Mouse (Mus musculus) forebrain, embryonic 13.5 days (tissue): Measurements from ENCODE around the gene Gimap8. TPM values are rescaled to one million over a fixed set of nuclear protein-coding genes. Genes with fewer than 3 reads are reported as not detected.

Source experiments
- ATAC-seq: fragments of 200-750 bp; cut with Nextera tagmentation; 2 replicates; pipeline ENCODE4 v1.8.0; 2017
- H3K27ac ChIP-seq: fragments of 300-500 bp; sonication (generic); 2 replicates; pipeline ENCODE4 v1.5.1; 2015; ENCODE audit warnings: inconsistent platforms, mild to moderate bottlenecking, moderate library complexity
- H3K27me3 ChIP-seq: fragments of 300-500 bp; sonication (generic); 2 replicates; pipeline ENCODE4 v1.6.1; 2015; ENCODE audit warnings: mild to moderate bottlenecking, inconsistent platforms
- H3K36me3 ChIP-seq: fragments of 300-500 bp; sonication (generic); 2 replicates; pipeline ENCODE4 v1.6.1; 2015; ENCODE audit warnings: mild to moderate bottlenecking, inconsistent platforms; ENCODE audit not compliant: poor library complexity, severe bottlenecking
- H3K4me1 ChIP-seq: fragments of 300-500 bp; sonication (generic); 2 replicates; pipeline ENCODE4 v1.6.1; 2015; ENCODE audit warnings: inconsistent platforms
- H3K4me2 ChIP-seq: fragments of 300-500 bp; sonication (generic); 2 replicates; pipeline ENCODE4 v1.6.1; 2015; ENCODE audit warnings: inconsistent platforms, mild to moderate bottlenecking, moderate library complexity
- H3K4me3 ChIP-seq: fragments of 300-500 bp; sonication (generic); 2 replicates; pipeline ENCODE4 v1.5.1; 2015; ENCODE audit warnings: mild to moderate bottlenecking, inconsistent platforms
- H3K9ac ChIP-seq: fragments of 300-500 bp; sonication (generic); 2 replicates; pipeline ENCODE4 v1.6.1; 2015; ENCODE audit warnings: mild to moderate bottlenecking, inconsistent platforms
- H3K9me3 ChIP-seq: fragments of 300-500 bp; sonication (generic); replicated peaks from 2 replicates; pipeline ENCODE4 v1.6.1; 2016; ENCODE audit warnings: inconsistent platforms
- WGBS: fragments of 180-500 bp; shearing (Covaris S2); methylation state at CpG from one replicate; pipeline ENCODE4 v1.1.7; 2015; 5-methylcytosine and 5-hydroxymethylcytosine counted together
- polyA plus RNA-seq: library from polyadenylated mRNA; unstranded; fragments of >200 nt; fragmentation: Nextera tagmentation; extraction: Ambion mirVana; gene quantifications from 2 replicates; pipeline ENCODE4 v1.2.1, GENCODE M21; 2015

The Gimap8 gene
- polyA plus RNA-seq, 1 experiment from 2014 or later = 0.28 TPM

- no peak overlapping the region for H3K27ac ChIP-seq
- WGBS = 94% methylated on average over 9 of the region's 9 CpGs
- no peak overlapping the region for H3K4me3 ChIP-seq
- H3K4me1 ChIP-seq = peaks cover 5% of the 10 kb centered on the region; the same call in 1 of the 2 replicates
- H3K36me3 ChIP-seq = no peaks in the 10 kb centered on the region
- no peak for ATAC-seq
- no peak overlapping the region for H3K4me2 ChIP-seq
- no peaks in the 10 kb centered on the region for H3K27me3 ChIP-seq
- H3K9ac ChIP-seq = no peak overlapping the region
- no peaks in the 10 kb centered on the region for H3K9me3 ChIP-seq
Observed at GRCm38 (mm10) chr6:48674291-48675058, 27.4 kb downstream of the Gimap8 start.

DNA sequence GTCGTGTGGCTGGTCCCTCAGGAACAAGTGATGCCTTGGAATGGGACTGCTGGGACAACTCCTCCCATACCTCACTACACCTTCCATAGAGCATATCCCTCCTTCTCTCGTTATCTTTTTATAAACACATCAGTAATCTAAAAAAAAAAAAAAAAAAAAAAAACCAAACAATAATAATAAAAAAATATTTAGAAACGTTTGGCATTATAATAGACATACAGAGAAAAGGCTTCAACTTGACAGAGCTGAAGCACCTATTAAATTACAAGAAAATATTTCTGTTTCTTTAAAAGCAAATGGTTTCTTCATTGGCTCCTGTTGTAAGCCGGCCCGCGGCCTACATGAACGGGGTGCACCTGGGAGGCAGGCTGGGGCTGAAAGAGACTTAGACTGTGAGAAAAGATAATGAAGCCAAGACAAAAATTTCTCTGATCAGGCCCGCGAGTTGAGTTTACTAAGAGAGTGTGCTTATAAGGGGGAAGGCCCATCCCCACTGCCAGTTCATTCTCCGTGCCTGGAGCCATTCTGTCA lies 28.4 kb downstream of the Gimap8 start:
- no peak for ATAC-seq
- Histone ChIP-seq H3K9ac (no peak overlapping the region), H3K4me3 (no peak overlapping the region), H3K9me3 (no peaks in the 10 kb centered on the region), H3K27ac (no peak overlapping the region), H3K36me3 (no peaks in the 10 kb centered on the region), H3K27me3 (no peaks in the 10 kb centered on the region), H3K4me2 (peak overlapping the region; percentile 25), H3K4me1 (peaks cover 5% of the 10 kb centered on the region; the same call in 1 of the 2 replicates)
- 39% methylated on average over 10 of the region's 10 CpGs for WGBS

DNA sequence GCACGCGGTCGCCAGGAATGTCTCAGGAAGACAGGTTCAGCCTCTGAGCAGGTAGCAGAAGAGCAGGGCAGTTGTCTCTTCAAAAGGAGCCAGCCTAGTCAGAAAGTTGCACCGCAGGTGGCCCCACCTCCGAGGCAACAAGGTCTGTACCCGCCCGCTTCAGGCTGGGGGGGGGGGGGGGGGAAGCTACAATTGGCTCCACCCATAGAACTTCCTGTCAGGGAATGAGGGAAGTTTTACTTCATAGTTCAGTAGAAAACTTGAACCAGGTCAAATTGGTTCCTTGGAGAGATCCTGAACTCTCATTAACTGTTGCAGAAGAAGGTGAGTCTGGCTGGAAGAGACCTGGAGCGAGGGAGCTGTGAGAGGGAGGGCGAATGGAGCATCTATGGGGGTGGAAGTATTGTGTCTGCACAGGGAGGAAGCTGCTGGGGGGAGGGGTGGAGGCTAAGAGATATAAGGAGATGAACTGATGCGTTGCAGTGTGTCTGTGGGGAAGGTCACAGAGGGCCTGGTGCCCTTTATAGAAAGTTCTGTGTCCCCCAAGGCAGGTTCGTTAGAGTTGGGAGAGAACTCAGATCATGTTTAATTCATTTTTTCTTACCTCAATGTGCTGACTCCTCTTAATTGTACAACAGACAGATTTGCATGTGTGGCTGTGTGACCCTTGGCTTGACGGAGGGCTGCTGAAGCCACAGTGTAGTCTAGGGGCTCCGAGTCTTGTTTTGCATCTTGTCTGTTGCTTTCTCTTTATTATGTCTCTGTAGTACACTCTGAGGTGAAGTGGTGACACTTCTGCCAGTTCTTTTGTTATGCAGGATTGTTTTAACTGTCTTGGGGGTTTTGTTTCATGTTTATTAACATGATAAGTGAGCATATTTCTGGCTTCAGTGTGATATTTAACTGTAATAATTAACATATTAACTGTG lies 29.2 kb downstream of the Gimap8 start, which contains the start of gene Gimap9:
Gimap9 (plus strand) TSS at position 199 of the 929 bp plus-strand sequence.
- Histone ChIP-seq H3K27ac (no peak within 1 kb of the TSS), H3K9me3 (no peaks in the 10 kb centered on the region), H3K9ac (no peak within 1 kb of the TSS), H3K27me3 (no peaks in the 10 kb centered on the region), H3K4me2 (peak within 1 kb of the TSS; percentile 25), H3K4me1 (peaks cover 5% of the 10 kb centered on the region; the same call in 1 of the 2 replicates), H3K36me3 (no peaks in the 10 kb centered on the region), H3K4me3 (no peak within 1 kb of the TSS)
- 18% methylated on average over 13 of the region's 13 CpGs for WGBS
- no peak for ATAC-seq

DNA sequence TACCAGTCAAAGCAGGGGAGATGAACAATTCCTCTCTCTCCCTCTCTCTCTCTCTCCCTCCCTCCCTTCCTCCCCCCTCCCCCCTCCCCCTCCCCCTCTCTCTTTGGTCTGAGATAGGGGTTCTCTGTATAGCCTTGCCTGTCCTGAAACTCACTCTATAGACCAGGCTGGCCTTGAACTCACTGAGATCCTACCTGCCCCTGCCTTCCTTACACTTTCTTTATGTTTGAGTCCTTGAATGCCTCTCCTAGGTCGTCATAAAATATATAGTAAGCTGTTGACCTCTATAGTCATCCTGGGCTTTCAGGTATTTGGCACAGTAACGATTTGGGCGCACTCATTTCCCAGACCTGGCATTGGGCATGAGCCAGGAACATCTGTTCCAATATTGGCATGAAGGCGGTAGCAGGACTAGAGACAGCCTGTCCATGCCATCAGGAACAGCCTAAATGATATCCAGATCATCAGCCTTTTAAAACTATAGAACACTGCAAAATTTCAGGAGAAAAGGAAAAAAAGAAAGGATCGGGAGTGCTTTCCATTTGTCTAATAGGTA lies 29.9 kb downstream of the Gimap8 start:
- ATAC-seq = no peak
- Histone ChIP-seq H3K27me3 (no peaks in the 10 kb centered on the region), H3K27ac (no peak overlapping the region), H3K4me1 (peaks cover 5% of the 10 kb centered on the region; the same call in 1 of the 2 replicates), H3K9me3 (no peaks in the 10 kb centered on the region), H3K4me2 (no peak overlapping the region), H3K4me3 (no peak overlapping the region), H3K9ac (no peak overlapping the region), H3K36me3 (no peaks in the 10 kb centered on the region)
- 79% methylated on average over 5 of the region's 5 CpGs for WGBS

DNA sequence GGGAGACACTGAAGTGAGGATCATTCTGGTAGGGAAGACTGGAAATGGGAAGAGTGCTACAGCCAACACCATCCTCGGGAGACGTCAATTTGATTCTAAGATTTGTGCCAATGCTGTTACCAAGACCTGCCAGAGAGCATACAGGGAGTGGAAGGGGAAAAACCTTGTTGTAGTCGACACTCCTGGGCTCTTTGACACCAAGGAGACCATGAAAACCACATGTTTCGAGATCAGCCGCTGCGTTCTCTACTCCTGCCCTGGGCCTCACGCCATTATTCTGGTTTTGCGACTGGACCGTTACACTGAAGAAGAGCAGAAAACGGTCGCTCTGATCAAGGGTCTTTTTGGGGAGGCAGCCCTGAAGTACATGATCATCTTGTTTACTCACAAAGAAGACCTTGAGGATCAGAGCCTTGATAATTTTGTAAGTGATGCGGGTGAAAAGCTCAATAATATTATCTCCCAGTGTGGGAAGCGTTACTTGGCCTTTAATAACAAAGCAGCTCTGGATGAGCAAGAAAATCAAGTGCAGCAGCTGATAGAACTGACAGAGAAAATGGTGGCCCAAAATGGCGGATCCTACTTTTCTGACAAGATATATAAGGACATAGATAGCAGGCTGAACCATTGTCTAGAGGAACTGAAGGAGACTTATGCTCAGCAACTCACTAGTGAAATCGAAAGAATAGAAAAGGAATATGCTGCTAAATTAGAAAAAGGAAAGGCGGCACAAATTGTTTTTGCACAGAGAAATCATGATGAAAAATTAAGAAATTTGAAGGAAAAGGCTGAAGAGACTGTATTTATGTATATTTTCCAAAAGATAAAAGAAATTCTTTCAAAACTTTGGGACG lies 30.7 kb downstream of the Gimap8 start:
- H3K4me1 ChIP-seq = peaks cover 5% of the 10 kb centered on the region; the same call in 1 of the 2 replicates
- H3K27ac ChIP-seq = no peak overlapping the region
- H3K27me3 ChIP-seq = no peaks in the 10 kb centered on the region
- H3K9ac ChIP-seq = no peak overlapping the region
- no peaks in the 10 kb centered on the region for H3K9me3 ChIP-seq
- no peak overlapping the region for H3K4me3 ChIP-seq
- no peaks in the 10 kb centered on the region for H3K36me3 ChIP-seq
- ATAC-seq = no peak
- WGBS = 93% methylated on average over 17 of the region's 17 CpGs
- H3K4me2 ChIP-seq = no peak overlapping the region

- Histone ChIP-seq H3K4me3 (no peak overlapping the region), H3K9ac (no peak overlapping the region), H3K27ac (no peak overlapping the region), H3K4me2 (no peak overlapping the region), H3K36me3 (no peaks in the 10 kb centered on the region), H3K9me3 (no peaks in the 10 kb centered on the region), H3K4me1 (peaks cover 5% of the 10 kb centered on the region; the same call in 1 of the 2 replicates), H3K27me3 (no peaks in the 10 kb centered on the region)
- WGBS = 90% methylated on average over 4 of the region's 4 CpGs
- ATAC-seq = no peak
Observed at GRCm38 (mm10) chr6:48678391-48678790, 31.4 kb downstream of the Gimap8 start.

GRCm38 (mm10) chr6:48679701-48680100 lies 32.7 kb downstream of the Gimap8 start:
- no peaks in the 10 kb centered on the region for H3K36me3 ChIP-seq
- no peaks in the 10 kb centered on the region for H3K27me3 ChIP-seq
- H3K9ac ChIP-seq = no peak overlapping the region
- H3K27ac ChIP-seq = no peak overlapping the region
- no peaks in the 10 kb centered on the region for H3K9me3 ChIP-seq
- ATAC-seq = no peak
- H3K4me1 ChIP-seq = peaks cover 5% of the 10 kb centered on the region; the same call in 1 of the 2 replicates
- no peak overlapping the region for H3K4me3 ChIP-seq
- 85% methylated on average over 6 of the region's 6 CpGs for WGBS
- no peak overlapping the region for H3K4me2 ChIP-seq

DNA sequence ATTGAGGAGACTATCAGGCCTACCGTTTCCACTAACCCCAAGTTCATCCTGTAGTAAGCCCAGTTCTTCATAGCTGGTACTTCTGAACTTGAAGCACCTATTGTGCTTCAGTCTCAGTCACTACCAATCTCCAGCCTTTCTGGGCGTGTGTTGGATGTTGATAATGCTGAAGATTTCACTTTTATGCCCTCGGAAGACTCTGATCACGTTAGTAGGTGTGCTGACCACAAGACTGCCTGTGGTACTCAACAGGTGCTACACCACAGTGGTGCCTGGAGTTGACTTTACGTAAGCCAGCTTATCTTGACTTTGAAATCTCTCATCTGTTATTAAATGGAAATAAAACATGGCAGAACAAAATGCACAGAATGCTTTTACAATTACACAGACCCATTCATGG lies 33.4 kb downstream of the Gimap8 start:
- Histone ChIP-seq H3K9me3 (no peaks in the 10 kb centered on the region), H3K27me3 (no peaks in the 10 kb centered on the region), H3K4me2 (no peak overlapping the region), H3K36me3 (no peaks in the 10 kb centered on the region), H3K4me3 (no peak overlapping the region), H3K9ac (no peak overlapping the region), H3K27ac (no peak overlapping the region), H3K4me1 (peaks cover 5% of the 10 kb centered on the region; the same call in 1 of the 2 replicates)
- 79% methylated on average over 5 of the region's 5 CpGs for WGBS
- no peak for ATAC-seq

DNA sequence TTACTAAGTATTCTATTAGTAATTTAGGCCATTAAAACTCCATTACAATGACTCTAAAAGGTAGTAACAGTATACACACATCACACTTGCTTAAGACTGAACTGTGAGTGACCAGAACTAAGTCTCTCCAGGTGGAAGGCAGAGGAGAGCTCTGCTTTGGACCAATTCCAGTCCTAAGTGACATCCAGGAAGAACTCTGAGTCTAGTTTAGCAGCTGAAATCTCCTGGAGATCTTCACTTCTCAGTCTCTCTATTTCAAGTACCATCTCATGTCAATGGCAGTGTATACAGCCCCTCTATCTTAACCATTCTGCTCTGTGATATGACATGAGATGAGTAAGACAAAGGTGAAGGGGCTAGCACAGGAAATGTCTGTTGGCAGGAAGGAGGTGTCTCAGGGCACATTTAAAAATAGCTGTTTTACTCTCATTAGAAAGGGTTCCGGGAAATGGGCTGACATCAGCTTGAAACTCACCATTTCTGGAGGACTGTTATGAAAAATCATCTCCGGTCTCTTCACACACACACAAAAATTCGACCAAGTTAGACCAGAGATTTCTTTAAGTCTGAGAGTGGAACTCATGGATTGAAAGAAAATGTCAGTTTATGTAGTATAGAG lies 34.5 kb downstream of the Gimap8 start:
- no peak overlapping the region for H3K27ac ChIP-seq
- H3K4me1 ChIP-seq = no peaks in the 10 kb centered on the region
- WGBS = 83% methylated on average over 3 of the region's 3 CpGs
- H3K36me3 ChIP-seq = no peaks in the 10 kb centered on the region
- H3K9ac ChIP-seq = no peak overlapping the region
- H3K9me3 ChIP-seq = no peaks in the 10 kb centered on the region
- no peaks in the 10 kb centered on the region for H3K27me3 ChIP-seq
- no peak for ATAC-seq
- no peak overlapping the region for H3K4me2 ChIP-seq
- H3K4me3 ChIP-seq = no peak overlapping the region

- Histone ChIP-seq H3K9me3 (no peaks in the 10 kb centered on the region), H3K4me1 (no peaks in the 10 kb centered on the region), H3K27ac (no peak overlapping the region), H3K4me3 (no peak overlapping the region), H3K9ac (no peak overlapping the region), H3K27me3 (no peaks in the 10 kb centered on the region), H3K4me2 (no peak overlapping the region), H3K36me3 (no peaks in the 10 kb centered on the region)
- ATAC-seq = no peak
- 83% methylated on average over 4 of the region's 4 CpGs for WGBS
Observed at GRCm38 (mm10) chr6:48682271-48682670, 35.2 kb downstream of the Gimap8 start.
